Mouse (Mus musculus): ENCODE measurements at regions not wholly inside any gene's neighbourhood (a gene's known extent, or its start where the extent isn't known, plus 50 kb on each side); places are given as distances from the start of the nearest gene placed in this dataset.

GRCm38 (mm10) chr13:97667313-97667712 is 93.1 kb downstream of the Gm10260 start:
- H3K27ac ChIP-seq (replicated peaks; ENCODE audit: insufficient read depth, low read depth, low read length): no peak overlapping the region
- TF ChIP-seq POLR2A (IDR thresholded peaks at IDR 0.05; ENCODE audit: extremely low read depth, insufficient read depth, low read length): no peak
- 94% methylated on average over 7 of the region's 7 CpGs for WGBS
- no peaks in the 10 kb centered on the region for H3K36me3 ChIP-seq (ENCODE audit: control insufficient read depth, insufficient read depth, low read length)
- no peaks in the 10 kb centered on the region for H3K79me2 ChIP-seq (ENCODE audit: control insufficient read depth, insufficient read depth, low read length)
- no peaks in the 10 kb centered on the region for H3K4me1 ChIP-seq (ENCODE audit: control insufficient read depth, insufficient read depth, low read length)
- no peak overlapping the region for H3K4me3 ChIP-seq (ENCODE audit: insufficient read depth, low read depth, low read length)
- H3K9ac ChIP-seq (ENCODE audit: low read depth, low read length): no peak overlapping the region
- DNase-seq (ENCODE audit: extremely low read depth, low read depth, low spot score): no peak
- H3K27me3 ChIP-seq (ENCODE audit: control insufficient read depth, insufficient read depth, low read length): no peaks in the 10 kb centered on the region

- no peaks in the 10 kb centered on the region for H3K79me2 ChIP-seq (ENCODE audit: control insufficient read depth, insufficient read depth, low read length)
- no peak for TF ChIP-seq POLR2A (IDR thresholded peaks at IDR 0.05; ENCODE audit: extremely low read depth, insufficient read depth, low read length)
- TF ChIP-seq CTCF (IDR thresholded peaks at IDR 0.05; ENCODE audit: low read depth, low read length): no peak
- WGBS: 90% methylated on average over 4 of the region's 4 CpGs
- no peak overlapping the region for H3K9ac ChIP-seq (ENCODE audit: low read depth, low read length)
- H3K4me3 ChIP-seq (ENCODE audit: insufficient read depth, low read depth, low read length): no peak overlapping the region
- no peaks in the 10 kb centered on the region for H3K4me1 ChIP-seq (ENCODE audit: control insufficient read depth, insufficient read depth, low read length)
- no peak overlapping the region for H3K27ac ChIP-seq (replicated peaks; ENCODE audit: insufficient read depth, low read depth, low read length)
- DNase-seq (ENCODE audit: extremely low read depth, low read depth, low spot score): peak; percentile 5
- no peaks in the 10 kb centered on the region for H3K36me3 ChIP-seq (ENCODE audit: control insufficient read depth, insufficient read depth, low read length)
- H3K27me3 ChIP-seq (ENCODE audit: control insufficient read depth, insufficient read depth, low read length): no peaks in the 10 kb centered on the region
Observed at GRCm38 (mm10) chr13:97666761-97667160, 93.7 kb downstream of the Gm10260 start.

GRCm38 (mm10) chr13:97665226-97665625 is 95.2 kb downstream of the Gm10260 start:
- no peak overlapping the region for H3K27ac ChIP-seq (replicated peaks; ENCODE audit: insufficient read depth, low read depth, low read length)
- no peaks in the 10 kb centered on the region for H3K79me2 ChIP-seq (ENCODE audit: control insufficient read depth, insufficient read depth, low read length)
- H3K36me3 ChIP-seq (ENCODE audit: control insufficient read depth, insufficient read depth, low read length): no peaks in the 10 kb centered on the region
- 93% methylated on average over 1 of the region's 1 CpGs for WGBS
- H3K27me3 ChIP-seq (ENCODE audit: control insufficient read depth, insufficient read depth, low read length): no peaks in the 10 kb centered on the region
- no peak for DNase-seq (ENCODE audit: extremely low read depth, low read depth, low spot score)
- H3K9ac ChIP-seq (ENCODE audit: low read depth, low read length): no peak overlapping the region
- TF ChIP-seq CTCF (IDR thresholded peaks at IDR 0.05; ENCODE audit: low read depth, low read length): no peak
- H3K4me1 ChIP-seq (ENCODE audit: control insufficient read depth, insufficient read depth, low read length): no peaks in the 10 kb centered on the region
- no peak overlapping the region for H3K4me3 ChIP-seq (ENCODE audit: insufficient read depth, low read depth, low read length)

GRCm38 (mm10) chr13:97662741-97663140 is 97.7 kb downstream of the Gm10260 start:
- H3K36me3 ChIP-seq (ENCODE audit: control insufficient read depth, insufficient read depth, low read length): no peaks in the 10 kb centered on the region
- no peak overlapping the region for H3K4me3 ChIP-seq (ENCODE audit: insufficient read depth, low read depth, low read length)
- H3K79me2 ChIP-seq (ENCODE audit: control insufficient read depth, insufficient read depth, low read length): no peaks in the 10 kb centered on the region
- 80% methylated on average over 8 of the region's 8 CpGs for WGBS
- H3K27ac ChIP-seq (replicated peaks; ENCODE audit: insufficient read depth, low read depth, low read length): no peak overlapping the region
- no peak overlapping the region for H3K9ac ChIP-seq (ENCODE audit: low read depth, low read length)
- H3K4me1 ChIP-seq (ENCODE audit: control insufficient read depth, insufficient read depth, low read length): no peaks in the 10 kb centered on the region
- no peaks in the 10 kb centered on the region for H3K27me3 ChIP-seq (ENCODE audit: control insufficient read depth, insufficient read depth, low read length)
- TF ChIP-seq POLR2A (IDR thresholded peaks at IDR 0.05; ENCODE audit: extremely low read depth, insufficient read depth, low read length): no peak
- no peak for TF ChIP-seq CTCF (IDR thresholded peaks at IDR 0.05; ENCODE audit: low read depth, low read length)
- DNase-seq (ENCODE audit: extremely low read depth, low read depth, low spot score): peak; percentile 21

GRCm38 (mm10) chr13:97656618-97657017 is 103.8 kb downstream of the Gm10260 start:
- no peaks in the 10 kb centered on the region for H3K36me3 ChIP-seq (ENCODE audit: control insufficient read depth, insufficient read depth, low read length)
- H3K4me3 ChIP-seq (ENCODE audit: insufficient read depth, low read depth, low read length): no peak overlapping the region
- no peak for DNase-seq (ENCODE audit: extremely low read depth, low read depth, low spot score)
- H3K27ac ChIP-seq (replicated peaks; ENCODE audit: insufficient read depth, low read depth, low read length): no peak overlapping the region
- 97% methylated on average over 2 of the region's 2 CpGs for WGBS
- no peaks in the 10 kb centered on the region for H3K4me1 ChIP-seq (ENCODE audit: control insufficient read depth, insufficient read depth, low read length)
- H3K79me2 ChIP-seq (ENCODE audit: control insufficient read depth, insufficient read depth, low read length): no peaks in the 10 kb centered on the region
- no peaks in the 10 kb centered on the region for H3K27me3 ChIP-seq (ENCODE audit: control insufficient read depth, insufficient read depth, low read length)
- TF ChIP-seq POLR2A (IDR thresholded peaks at IDR 0.05; ENCODE audit: extremely low read depth, insufficient read depth, low read length): no peak
- TF ChIP-seq CTCF (IDR thresholded peaks at IDR 0.05; ENCODE audit: low read depth, low read length): no peak
- no peak overlapping the region for H3K9ac ChIP-seq (ENCODE audit: low read depth, low read length)

GRCm38 (mm10) chr13:97652279-97652678 is 108.2 kb downstream of the Gm10260 start:
- no peaks in the 10 kb centered on the region for H3K79me2 ChIP-seq (ENCODE audit: control insufficient read depth, insufficient read depth, low read length)
- no peak for DNase-seq (ENCODE audit: extremely low read depth, low read depth, low spot score)
- no peak for TF ChIP-seq POLR2A (IDR thresholded peaks at IDR 0.05; ENCODE audit: extremely low read depth, insufficient read depth, low read length)
- no peak for TF ChIP-seq CTCF (IDR thresholded peaks at IDR 0.05; ENCODE audit: low read depth, low read length)
- no peaks in the 10 kb centered on the region for H3K4me1 ChIP-seq (ENCODE audit: control insufficient read depth, insufficient read depth, low read length)
- H3K9ac ChIP-seq (ENCODE audit: low read depth, low read length): no peak overlapping the region
- no peaks in the 10 kb centered on the region for H3K27me3 ChIP-seq (ENCODE audit: control insufficient read depth, insufficient read depth, low read length)
- no peak overlapping the region for H3K27ac ChIP-seq (replicated peaks; ENCODE audit: insufficient read depth, low read depth, low read length)
- H3K4me3 ChIP-seq (ENCODE audit: insufficient read depth, low read depth, low read length): no peak overlapping the region
- 83% methylated on average over 9 of the region's 9 CpGs for WGBS
- H3K36me3 ChIP-seq (ENCODE audit: control insufficient read depth, insufficient read depth, low read length): no peaks in the 10 kb centered on the region

Data from liver, adult 2 months (tissue).